In the genomic region with DNA sequence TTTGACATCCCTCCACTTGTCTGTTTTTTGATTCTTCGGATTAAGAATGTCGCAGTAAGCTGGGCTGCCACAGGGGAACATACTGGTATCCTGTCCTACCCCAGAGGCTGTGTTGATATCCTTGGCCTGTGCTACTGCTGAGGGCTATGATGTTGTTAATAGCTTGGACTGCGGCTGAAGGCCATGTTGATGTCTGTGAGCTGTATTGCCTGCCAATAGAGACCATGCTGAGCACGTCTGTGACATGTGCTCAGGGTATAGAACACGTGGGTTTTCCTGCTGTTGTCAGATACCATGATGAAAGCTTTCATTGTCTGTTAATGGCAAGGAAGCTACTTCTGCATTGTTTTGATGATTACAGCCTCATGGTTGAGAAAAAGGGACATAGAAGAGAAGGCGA, we compare ENCODE assay signal across 17 mouse cellular contexts.
"Had no signal": no experiment of that assay in that cellular context is flagged by ENCODE, and none has a peak within 500 bp of the region (broad histone marks: within the 10 kb centered on the region; RNA-seq: fewer than 3 reads in every experiment).

No protein-coding gene starts in this region.

- DNase-seq: kidney, postnatal 14 days; liver; liver, embryonic 13.5 days; liver, postnatal 0 days; lung, postnatal 14 days; right cerebral cortex, postnatal 4 days; spleen, adult 18-20 months; thymus, adult 18-20 months; thymus, postnatal 14 days had no signal

- H3K9me3 ChIP-seq: kidney, embryonic 15.5 days; limb, embryonic 12.5 days; liver, embryonic 13.5 days; lung, embryonic 15.5 days; megakaryocyte, embryonic 14.5 days; midbrain, embryonic 15.5 days; neural tube, embryonic 15.5 days had no signal

- H3K27me3 ChIP-seq: kidney, embryonic 15.5 days; limb, embryonic 12.5 days; liver, embryonic 13.5 days; lung, embryonic 15.5 days; megakaryocyte, embryonic 14.5 days; midbrain, embryonic 15.5 days; neural tube, embryonic 15.5 days had no signal

- H3K36me3 ChIP-seq: kidney, embryonic 15.5 days; limb, embryonic 12.5 days; liver, embryonic 13.5 days; lung, embryonic 15.5 days; midbrain, embryonic 15.5 days; neural tube, embryonic 15.5 days had no signal

- H3K4me3 ChIP-seq: kidney, embryonic 15.5 days; left cerebral cortex, adult 2 months; limb, embryonic 12.5 days; liver, embryonic 13.5 days; lung, embryonic 15.5 days; megakaryocyte, embryonic 14.5 days; midbrain, embryonic 15.5 days; neural tube, embryonic 15.5 days had no signal

- H3K9ac ChIP-seq: kidney, embryonic 15.5 days; limb, embryonic 12.5 days; liver, embryonic 13.5 days; liver, postnatal 0 days; lung, embryonic 15.5 days; midbrain, embryonic 15.5 days; neural tube, embryonic 15.5 days had no signal

- H3K27ac ChIP-seq: kidney, embryonic 15.5 days; limb, embryonic 12.5 days; liver, embryonic 13.5 days; lung, embryonic 15.5 days; macrophage; midbrain, embryonic 15.5 days; neural tube, embryonic 15.5 days had no signal

- H3K4me1 ChIP-seq: kidney, embryonic 15.5 days; limb, embryonic 12.5 days; liver, embryonic 13.5 days; lung, embryonic 15.5 days; megakaryocyte, embryonic 14.5 days; midbrain, embryonic 15.5 days; neural tube, embryonic 15.5 days had no signal

- ATAC-seq: liver, postnatal 0 days; midbrain, embryonic 15.5 days had no signal

- H3K4me2 ChIP-seq: kidney, embryonic 15.5 days; limb, embryonic 12.5 days; liver, embryonic 13.5 days; lung, embryonic 15.5 days; midbrain, embryonic 15.5 days; neural tube, embryonic 15.5 days had no signal
